In the genomic region with DNA sequence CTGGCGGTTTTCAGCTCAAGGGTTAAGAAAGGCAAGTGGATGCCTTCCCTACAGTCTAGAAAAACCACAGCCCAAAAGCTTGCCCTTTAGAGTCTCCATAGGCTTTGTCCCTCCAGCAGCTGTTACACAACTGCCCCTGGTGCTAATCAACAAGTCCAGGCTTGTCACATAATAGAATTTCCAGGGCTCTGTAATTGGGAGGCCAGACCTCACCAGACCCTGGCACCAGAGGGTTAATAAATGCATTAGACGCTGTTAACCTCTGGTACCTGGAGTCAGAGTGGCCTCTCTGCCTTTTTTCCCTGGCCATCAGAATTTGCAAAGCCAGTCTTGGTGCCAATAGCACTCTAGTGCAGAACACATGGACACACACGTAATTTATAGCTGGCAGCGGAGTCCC, we compare ENCODE assay signal across 13 mouse cellular contexts.
DNase-seq lines count a peak whose midpoint lies in the region; ATAC-seq and TF ChIP-seq lines count a peak whose summit lies in the region.
"Had no signal": no experiment of that assay in that cellular context is flagged by ENCODE, and none has a peak within 500 bp of the region (broad histone marks: within the 10 kb centered on the region; RNA-seq: fewer than 3 reads in every experiment).

No protein-coding gene starts in this region.

- peak overlapping the region; percentile 12; the same call in 1 of the 2 replicates for H3K27ac ChIP-seq in gastrocnemius, adult 2 months
- no peak overlapping the region for H3K27ac ChIP-seq in lung, postnatal 0 days (ENCODE audit: low read length)
- peak overlapping the region; percentile 33; the same call in 1 of the 2 replicates for H3K27ac ChIP-seq in intestine, embryonic 15.5 days
- H3K27ac ChIP-seq: lung, embryonic 15.5 days had no signal

- TF ChIP-seq CTCF in gastrocnemius, adult 2 months (IDR thresholded peaks at IDR 0.05), result no peak
- no peak for TF ChIP-seq CTCF in lung, postnatal 0 days (IDR thresholded peaks at IDR 0.05)

- no peaks in the 10 kb centered on the region for H3K27me3 ChIP-seq in lung, postnatal 0 days (replicated peaks; ENCODE audit: insufficient read depth, low read length)
- H3K27me3 ChIP-seq in intestine, embryonic 15.5 days (replicated peaks), result no peaks in the 10 kb centered on the region
- H3K27me3 ChIP-seq: lung, embryonic 15.5 days had no signal

- H3K4me2 ChIP-seq in lung, postnatal 0 days (replicated peaks; ENCODE audit: low read depth, low read length), result no peak overlapping the region
- peak overlapping the region; percentile 7 for H3K4me2 ChIP-seq in intestine, embryonic 15.5 days (replicated peaks)
- H3K4me2 ChIP-seq: lung, embryonic 15.5 days had no signal

- no peak for TF ChIP-seq EP300 in lung, postnatal 0 days (IDR thresholded peaks at IDR 0.05)

- H3K9me3 ChIP-seq in lung, postnatal 0 days (ENCODE audit: low read length), result no peaks in the 10 kb centered on the region
- no peaks in the 10 kb centered on the region for H3K9me3 ChIP-seq in intestine, embryonic 15.5 days
- H3K9me3 ChIP-seq: lung, embryonic 15.5 days had no signal

- intact Hi-C loops in gastrocnemius, adult 2 months (cut with DNase I), result no loop called here

- H3K4me1 ChIP-seq in lung, postnatal 0 days (ENCODE audit: insufficient read depth, low read depth, low read length), result no peaks in the 10 kb centered on the region
- peaks cover 4% of the 10 kb centered on the region; the same call in 1 of the 2 replicates for H3K4me1 ChIP-seq in intestine, embryonic 15.5 days (replicated peaks)
- H3K4me1 ChIP-seq: lung, embryonic 15.5 days had no signal

- no peak for ATAC-seq in lung, postnatal 0 days
- peak; percentile 52 for ATAC-seq in intestine, embryonic 15.5 days

- no peaks in the 10 kb centered on the region for H3K36me3 ChIP-seq in lung, postnatal 0 days (ENCODE audit: insufficient read depth, low read length)
- H3K36me3 ChIP-seq in intestine, embryonic 15.5 days, result no peaks in the 10 kb centered on the region
- H3K36me3 ChIP-seq: lung, embryonic 15.5 days had no signal

- H3K9ac ChIP-seq in lung, postnatal 0 days (replicated peaks; ENCODE audit: low read depth), result no peak overlapping the region
- H3K9ac ChIP-seq in intestine, embryonic 15.5 days, result no peak overlapping the region
- H3K9ac ChIP-seq: lung, embryonic 15.5 days had no signal

- DNase-seq in gastrocnemius, adult 2 months, result no peak
- DNase-seq in gastrocnemius, postnatal 4 days (ENCODE audit: low spot score in 2 of 2), result no peak
- DNase-seq in lung, postnatal 25 days (ENCODE audit: low spot score), result peak; percentile 2
- no peak for DNase-seq in lung, postnatal 0 days (ENCODE audit: low spot score)
- peak; percentile 29 for DNase-seq in retina, embryonic 14.5 days (ENCODE audit: low spot score)
- DNase-seq in left cerebral cortex, adult 11 months (ENCODE audit: low spot score), result no peak
- DNase-seq in spleen, adult 18-20 months, result no peak
- DNase-seq: B cell, adult 2 months; cerebellum, adult 9-11 months; kidney, postnatal 36 days had no signal

- 59% methylated on average over 4 of the region's 4 CpGs for WGBS in lung, postnatal 0 days
- 43% methylated on average over 4 of the region's 4 CpGs for WGBS in intestine, embryonic 15.5 days

- peak overlapping the region; percentile 37 for H3K4me3 ChIP-seq in gastrocnemius, adult 2 months
- H3K4me3 ChIP-seq in lung, postnatal 0 days (ENCODE audit: low read depth, low read length), result no peak overlapping the region
- H3K4me3 ChIP-seq in intestine, embryonic 15.5 days (replicated peaks), result no peak overlapping the region
- H3K4me3 ChIP-seq: lung, embryonic 15.5 days; myocyte had no signal

Comparison
In these comparisons a context has a peak if more than half of its experiments do, and no peak if none do; other contexts are left out.
1. DNase-seq: peak in lung, postnatal 25 days (single experiment) and retina, embryonic 14.5 days (single experiment); none in gastrocnemius, adult 2 months (single experiment), gastrocnemius, postnatal 4 days (0 of 2), lung, postnatal 0 days (single experiment), left cerebral cortex, adult 11 months (single experiment) and spleen, adult 18-20 months (0 of 2).